Mouse (Mus musculus) liver, adult 10 weeks (tissue): Measurements from ENCODE around the gene Gsc2. TPM values are rescaled to one million over a fixed set of nuclear protein-coding genes. Genes with fewer than 3 reads are reported as not detected.

Source experiments
- polyA plus RNA-seq: library from polyadenylated mRNA; stranded (reverse); fragments of 350-450 nt; fragmentation: Illumina TruSeq; extraction: RNeasy Lipid Tissue Mini Kit (QIAGEN cat#74804); gene quantifications from one replicate; pipeline ENCODE4 v1.2.3, GENCODE M21; 2014; ENCODE audit warnings: low read depth, low replicate concordance

The Gsc2 gene
- not detected for polyA plus RNA-seq

GRCm38 (mm10) chr16:17914307-17915249 lies at the start of gene Gsc2:
Gene Gsc2, minus strand, starts transcription at chr16:17915059.

GRCm38 (mm10) chr16:17928087-17928580 lies 13.3 kb upstream of the Gsc2 start, which contains the start of gene Slc25a1:
Gene Slc25a1, minus strand, starts transcription at chr16:17928219.

GRCm38 (mm10) chr16:17911052-17911595 lies 3.7 kb downstream of the Gsc2 start, which contains the start of gene Ess2:
Gene Ess2, minus strand, starts transcription at chr16:17911348.

GRCm38 (mm10) chr16:17898462-17898861 lies 16.4 kb downstream of the Gsc2 start, which contains the start of the genes Dgcr2 and Tssk2:
Gene Dgcr2, minus strand, starts transcription at chr16:17898562.
Gene Tssk2, plus strand, starts transcription at chr16:17898637.

GRCm38 (mm10) chr16:17893923-17894322 lies 20.9 kb downstream of the Gsc2 start, which contains the start of gene Tssk1:
Gene Tssk1, plus strand, starts transcription at chr16:17894223.

GRCm38 (mm10) chr16:17891567-17891959 lies 23.3 kb downstream of the Gsc2 start, which contains the start of gene Gm20518:
Gene Gm20518, minus strand, starts transcription at chr16:17891671.

Other genes with a start within 250 kb of the Gsc2 start
- 6.3 TPM for gene Med15, start 182.2 kb downstream of the Gsc2 start, polyA plus RNA-seq
- gene Klhl22, start 155.4 kb downstream of the Gsc2 start, polyA plus RNA-seq, result 3.8 TPM
- gene Scarf2, start 117.8 kb downstream of the Gsc2 start, polyA plus RNA-seq, result not detected
- gene B830017H08Rik, start 81.9 kb downstream of the Gsc2 start, polyA plus RNA-seq, result not detected
- gene Car15, start 76.7 kb downstream of the Gsc2 start, polyA plus RNA-seq, result 0.32 TPM
- not detected for gene Gm20518, start 23.4 kb downstream of the Gsc2 start, polyA plus RNA-seq
- gene Tssk1, start 20.8 kb downstream of the Gsc2 start, polyA plus RNA-seq, result not detected
- 7.9 TPM for gene Dgcr2, start 16.5 kb downstream of the Gsc2 start, polyA plus RNA-seq
- gene Tssk2, start 16.4 kb downstream of the Gsc2 start, polyA plus RNA-seq, result not detected
- gene Ess2, start 3.7 kb downstream of the Gsc2 start, polyA plus RNA-seq, result 1.8 TPM
- gene Slc25a1, start 13.2 kb upstream of the Gsc2 start, polyA plus RNA-seq, result 60.0 TPM
- gene Vpreb2, start 65.4 kb upstream of the Gsc2 start, polyA plus RNA-seq, result not detected
- 12.2 TPM for gene Dgcr6, start 137.8 kb upstream of the Gsc2 start, polyA plus RNA-seq
- gene Prodh, start 175.1 kb upstream of the Gsc2 start, polyA plus RNA-seq, result 14.7 TPM
- not detected for gene Rtn4r, start 212.6 kb upstream of the Gsc2 start, polyA plus RNA-seq